ENCODE assay signal across 8 mouse cellular contexts in genomic region chr5:134232111-134232510, GRCm38 (mm10). TPM values are rescaled to one million over a fixed set of nuclear protein-coding genes. Genes with fewer than 3 reads are reported as not detected.
DNase-seq lines count a peak whose midpoint lies in the region; ATAC-seq and TF ChIP-seq lines count a peak whose summit lies in the region.

No protein-coding gene starts in this region.

- DNase-seq in forebrain, embryonic 11.5 days (ENCODE audit: low spot score): no peak
- DNase-seq in forebrain, postnatal 0 days: no peak
- peak; percentile 35 for DNase-seq in spleen, adult 12 weeks (ENCODE audit: low spot score)
- DNase-seq in retina, embryonic 14.5 days (ENCODE audit: low spot score): no peak
- DNase-seq in left cerebral cortex, postnatal 14 days (ENCODE audit: low spot score in 2 of 2): no peak
- no peak for DNase-seq in adrenal gland, adult 8-10 months

- H3K36me3 ChIP-seq in forebrain, embryonic 11.5 days (ENCODE audit: control insufficient read depth, insufficient read depth, low read length): peaks cover 7% of the 10 kb centered on the region
- peaks cover 17% of the 10 kb centered on the region for H3K36me3 ChIP-seq in forebrain, postnatal 0 days (ENCODE audit: insufficient read depth)
- H3K36me3 ChIP-seq in liver, embryonic 15.5 days (replicated peaks): peaks cover 2% of the 10 kb centered on the region

- 0 out of 2 replicates have a peak, but pooled peaks cover 2% of the 10 kb centered on the region for H3K4me1 ChIP-seq in forebrain, embryonic 11.5 days (replicated peaks; ENCODE audit: control insufficient read depth, insufficient read depth, low read length)
- H3K4me1 ChIP-seq in forebrain, postnatal 0 days (ENCODE audit: insufficient read depth): 0 out of 2 replicates have a peak, but pooled peaks cover 5% of the 10 kb centered on the region
- peaks cover 47% of the 10 kb centered on the region for H3K4me1 ChIP-seq in liver, embryonic 15.5 days (replicated peaks)

- ATAC-seq in forebrain, embryonic 11.5 days (replicated peaks; ENCODE audit: low FRiP score): 0 out of 2 replicates have a peak, but pooled peaks have one; percentile 8
- ATAC-seq in forebrain, postnatal 0 days: no peak
- peak; percentile 48 for ATAC-seq in activated CD4-positive, CD25-positive, alpha-beta regulatory T cell, adult 4 months
- peak; percentile 40 for ATAC-seq in liver, embryonic 15.5 days (ENCODE audit: insufficient read depth)

- H3K9me3 ChIP-seq in forebrain, embryonic 11.5 days (ENCODE audit: control insufficient read depth, low read length): no peaks in the 10 kb centered on the region
- no peaks in the 10 kb centered on the region for H3K9me3 ChIP-seq in forebrain, postnatal 0 days (ENCODE audit: low read length)
- H3K9me3 ChIP-seq in liver, embryonic 15.5 days (replicated peaks): no peaks in the 10 kb centered on the region

- no peak for TF ChIP-seq CTCF in forebrain, postnatal 0 days (IDR thresholded peaks at IDR 0.05; ENCODE audit: low read depth)

- H3K27me3 ChIP-seq in forebrain, embryonic 11.5 days (ENCODE audit: control insufficient read depth, insufficient read depth, low read length): no peaks in the 10 kb centered on the region
- H3K27me3 ChIP-seq in forebrain, postnatal 0 days (ENCODE audit: insufficient read depth, low read length): no peaks in the 10 kb centered on the region
- no peaks in the 10 kb centered on the region for H3K27me3 ChIP-seq in liver, embryonic 15.5 days

- H3K9ac ChIP-seq in forebrain, embryonic 11.5 days (ENCODE audit: low read length): no peak overlapping the region
- H3K9ac ChIP-seq in forebrain, postnatal 0 days: no peak overlapping the region
- H3K9ac ChIP-seq in liver, embryonic 15.5 days: no peak overlapping the region

- 79% methylated on average over 6 of the region's 6 CpGs for WGBS in forebrain, embryonic 11.5 days
- WGBS in forebrain, postnatal 0 days: 71% methylated on average over 6 of the region's 6 CpGs
- WGBS in liver, embryonic 15.5 days (ENCODE audit: insufficient replicate concordance): 9% methylated on average over 6 of the region's 6 CpGs

- no peak overlapping the region for H3K4me2 ChIP-seq in forebrain, embryonic 11.5 days (ENCODE audit: low read depth, low read length, severe bottlenecking)
- H3K4me2 ChIP-seq in forebrain, postnatal 0 days (ENCODE audit: low read depth): no peak overlapping the region
- peak overlapping the region; percentile 34; the same call in 1 of the 2 replicates for H3K4me2 ChIP-seq in liver, embryonic 15.5 days

- no peak overlapping the region for H3K27ac ChIP-seq in forebrain, embryonic 11.5 days (ENCODE audit: low read depth, low read length)
- no peak overlapping the region for H3K27ac ChIP-seq in forebrain, postnatal 0 days (ENCODE audit: low read depth, low read length)
- peak overlapping the region; percentile 64 for H3K27ac ChIP-seq in liver, embryonic 15.5 days (replicated peaks)

- intact Hi-C loops in left cerebral cortex, postnatal 14 days (cut with DNase I): no loop called here

- H3K4me3 ChIP-seq in forebrain, embryonic 11.5 days (ENCODE audit: low read depth, low read length): no peak overlapping the region
- H3K4me3 ChIP-seq in forebrain, postnatal 0 days (ENCODE audit: low read depth, low read length): no peak overlapping the region
- H3K4me3 ChIP-seq in liver, embryonic 15.5 days (replicated peaks): no peak overlapping the region

RNA-seq across cellular contexts. Expression of gene Ncf1, which starts 2.7 kb away (rescaled TPM):
- 1.3 and 3.0 TPM in 2 replicates for polyA plus RNA-seq in forebrain, embryonic 11.5 days (2014; fragmentation: Nextera tagmentation; extraction: Ambion mirVana)
- total RNA-seq in forebrain, postnatal 0 days (2014; rRNA removed): 2.9 and 9.1 TPM in 2 replicates
- polyA plus RNA-seq in forebrain, postnatal 0 days (2015; fragmentation: Nextera tagmentation; extraction: Ambion mirVana): 1.3 and 2.1 TPM in 2 replicates
- 10 to 100 TPM; 12.4 to 15.2 TPM for polyA plus RNA-seq in activated CD4-positive, CD25-positive, alpha-beta regulatory T cell, adult 4 months (2017; shearing (Covaris generic))
- polyA plus RNA-seq in liver, embryonic 15.5 days (2015; fragmentation: Nextera tagmentation; extraction: Ambion mirVana): 25.8 and 27.7 TPM in 2 replicates
- total RNA-seq in left cerebral cortex, postnatal 14 days (2021): 1 to 10 TPM; 6.7 to 9.2 TPM
- total RNA-seq in adrenal gland, adult 8-10 months (2022): 10 to 100 TPM in 1 of 4 experiments, 1 to 10 TPM in 3; 6.7 to 10.7 (median 8.3) TPM

RNA-seq across cellular contexts. Expression of gene Gtf2ird2, which starts 48.3 kb away (rescaled TPM):
- 8.4 and 9.8 TPM in 2 replicates for polyA plus RNA-seq in forebrain, embryonic 11.5 days (2014; fragmentation: Nextera tagmentation; extraction: Ambion mirVana)
- total RNA-seq in forebrain, postnatal 0 days (2014; rRNA removed): 14.3 and 20.4 TPM in 2 replicates
- polyA plus RNA-seq in forebrain, postnatal 0 days (2015; fragmentation: Nextera tagmentation; extraction: Ambion mirVana): 8.8 and 11.8 TPM in 2 replicates
- 1 to 10 TPM; 2.6 to 5.8 TPM for polyA plus RNA-seq in activated CD4-positive, CD25-positive, alpha-beta regulatory T cell, adult 4 months (2017; shearing (Covaris generic))
- polyA plus RNA-seq in liver, embryonic 15.5 days (2015; fragmentation: Nextera tagmentation; extraction: Ambion mirVana): 1.8 and 2.3 TPM in 2 replicates
- 10 to 100 TPM; 14.5 to 15.4 TPM for total RNA-seq in left cerebral cortex, postnatal 14 days (2021)
- total RNA-seq in adrenal gland, adult 8-10 months (2022): 10 to 100 TPM; 10.4 to 19.9 (median 14.2) TPM

RNA-seq across cellular contexts. Expression of gene Rcc1l, which starts 55.5 kb away (rescaled TPM):
- polyA plus RNA-seq in forebrain, embryonic 11.5 days (2014; fragmentation: Nextera tagmentation; extraction: Ambion mirVana): 29.1 and 34.7 TPM in 2 replicates
- 21.6 and 26.0 TPM in 2 replicates for total RNA-seq in forebrain, postnatal 0 days (2014; rRNA removed)
- polyA plus RNA-seq in forebrain, postnatal 0 days (2015; fragmentation: Nextera tagmentation; extraction: Ambion mirVana): 22.4 TPM in 2 replicates
- 1 to 10 TPM; 2.1 to 2.4 TPM for polyA plus RNA-seq in activated CD4-positive, CD25-positive, alpha-beta regulatory T cell, adult 4 months (2017; shearing (Covaris generic))
- 12.1 and 13.8 TPM in 2 replicates for polyA plus RNA-seq in liver, embryonic 15.5 days (2015; fragmentation: Nextera tagmentation; extraction: Ambion mirVana)
- 10 to 100 TPM; 15.7 to 16.0 TPM for total RNA-seq in left cerebral cortex, postnatal 14 days (2021)
- 10 to 100 TPM; 34.6 to 43.1 (median 37.8) TPM for total RNA-seq in adrenal gland, adult 8-10 months (2022)
